Mouse (Mus musculus) thymus, adult 2 months (tissue): ENCODE data around the gene Slc2a2.

Experiments
- CTCF ChIP-seq: fragments of 200-500 bp; IDR thresholded peaks from 2 replicates; pipeline ENCODE4 v1.5.1; 2012; ENCODE audit warnings: mild to moderate bottlenecking, control low read depth, low read length, moderate library complexity, borderline replicate concordance; ENCODE audit not compliant: control insufficient read depth, poor library complexity, insufficient read depth; ENCODE audit errors: extremely low read depth
- POLR2A ChIP-seq: fragments of 200-500 bp; IDR thresholded peaks from 2 replicates; pipeline ENCODE4 v1.6.1; 2012; ENCODE audit warnings: mild to moderate bottlenecking, low read length, control low read depth, moderate library complexity; ENCODE audit not compliant: control insufficient read depth, poor library complexity, insufficient read depth; ENCODE audit errors: extremely low read depth

DNA sequence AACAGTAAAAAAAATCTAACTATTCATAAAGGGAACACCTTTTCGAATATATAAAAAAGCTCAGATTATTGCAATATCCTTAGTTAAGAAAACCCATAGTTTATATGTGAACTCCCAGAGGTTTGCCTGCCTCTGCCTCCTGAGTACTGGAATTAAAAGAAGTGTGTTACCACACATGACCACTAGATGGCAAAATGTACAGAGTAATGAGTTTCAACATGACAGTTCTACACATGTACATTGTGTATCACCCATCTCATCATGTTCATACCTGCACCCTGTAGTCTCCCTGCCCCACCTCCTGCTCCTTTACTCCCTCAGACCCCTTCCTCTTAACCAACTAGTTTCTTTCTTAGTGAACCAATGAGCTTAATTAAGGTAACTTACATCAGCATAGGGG, 12.0 kb downstream of the Slc2a2 start:
- TF ChIP-seq POLR2A: no peak
- no peak for TF ChIP-seq CTCF
